Mouse (Mus musculus) CH12.LX (cell line): ENCODE measurements around the gene Lamc3. TPM values are rescaled to one million over a fixed set of nuclear protein-coding genes. Genes with fewer than 3 reads are reported as not detected.

Source experiments
- DNase-seq: peaks from one replicate; pipeline ENCODE4 v3.0.0-alpha.2; 2013; ENCODE audit errors: extremely low read depth
- H3K27ac ChIP-seq: 2 replicates; pipeline ENCODE4 v1.5.1; 2012; ENCODE audit warnings: low read depth, mild to moderate bottlenecking, control low read depth, moderate library complexity; ENCODE audit not compliant: insufficient read depth
- H3K27me3 ChIP-seq: replicated peaks from 2 replicates; pipeline ENCODE3; 2012; ENCODE audit warnings: inconsistent platforms
- H3K36me3 ChIP-seq, 2 experiments: replicated peaks in 1 of 2; 2 replicates each; pipeline versions ENCODE3 to v1.6.1; 2012; ENCODE audit warnings: inconsistent platforms in 1 of 2, low read length in 1 of 2, mild to moderate bottlenecking in 1 of 2, mixed read lengths in 1 of 2, moderate library complexity in 1 of 2; ENCODE audit not compliant: control insufficient read depth in 1 of 2, insufficient read depth in 1 of 2
- H3K4me1 ChIP-seq, 2 experiments: 2 replicates each; pipeline ENCODE4 v1.6.1; 2012; ENCODE audit warnings: inconsistent platforms in 1 of 2, moderate library complexity in 1 of 2; ENCODE audit not compliant: insufficient read depth in 2 of 2, control insufficient read depth in 1 of 2
- H3K4me2 ChIP-seq: 2 replicates; pipeline ENCODE4 v1.6.1; 2012; ENCODE audit warnings: low read depth, mild to moderate bottlenecking, control low read depth; ENCODE audit not compliant: poor library complexity, insufficient read depth, severe bottlenecking
- H3K4me3 ChIP-seq, 3 experiments: fragments of 150-350 bp in 1 of 3; sonication (generic) in 1 of 3; replicated peaks in 1 of 3; 2 replicates each; pipeline versions ENCODE3 to v1.5.1; 2011 to 2012; ENCODE audit warnings: low read depth in 2 of 3, low read length in 2 of 3, mild to moderate bottlenecking in 2 of 3, moderate library complexity in 2 of 3, control low read depth in 1 of 3, improper control_type of control experiment in 1 of 3, inconsistent platforms in 1 of 3, mixed read lengths in 1 of 3; ENCODE audit not compliant: poor library complexity in 1 of 3
- H3K79me2 ChIP-seq: replicated peaks from 2 replicates; pipeline ENCODE4 v1.6.1; 2012; ENCODE audit warnings: mild to moderate bottlenecking, moderate library complexity; ENCODE audit not compliant: control insufficient read depth, poor library complexity, insufficient read depth, severe bottlenecking; ENCODE audit errors: extremely low read depth
- H3K9ac ChIP-seq: 2 replicates; pipeline ENCODE4 v1.6.1; 2012; ENCODE audit warnings: low read depth, mild to moderate bottlenecking, control low read depth, moderate library complexity; ENCODE audit not compliant: insufficient read depth
- H3K9me3 ChIP-seq: replicated peaks from 2 replicates; pipeline ENCODE3; 2012; ENCODE audit warnings: low read length, inconsistent platforms, mixed read lengths
- BHLHE40 ChIP-seq: IDR thresholded peaks from 2 replicates; pipeline ENCODE4 v1.6.1; 2011; ENCODE audit warnings: mild to moderate bottlenecking, low read depth, low read length, improper control_type of control experiment
- CHD1 ChIP-seq: IDR thresholded peaks from 2 replicates; pipeline ENCODE4 v1.6.1; 2012; ENCODE audit warnings: low read depth, low read length, improper control_type of control experiment, inconsistent platforms
- CHD2 ChIP-seq: IDR thresholded peaks from 2 replicates; pipeline ENCODE4 v1.6.1; 2011; ENCODE audit warnings: low read length, improper control_type of control experiment
- CTCF ChIP-seq, 2 experiments: IDR thresholded peaks in 1 of 2; conservative IDR thresholded peaks in 1 of 2; 2 replicates each; pipeline ENCODE4 v1.5.1; 2011 to 2012; ENCODE audit warnings: low read depth in 2 of 2, low read length in 2 of 2, improper control_type of control experiment in 1 of 2, inconsistent platforms in 1 of 2, mild to moderate bottlenecking in 1 of 2, moderate library complexity in 1 of 2
- E2F4 ChIP-seq: IDR thresholded peaks from 2 replicates; pipeline ENCODE4 v1.6.1; 2011; ENCODE audit warnings: low read depth, low read length, improper control_type of control experiment; ENCODE audit not compliant: insufficient replicate concordance
- EP300 ChIP-seq: IDR thresholded peaks from 2 replicates; pipeline ENCODE4 v1.6.1; 2011; ENCODE audit warnings: low read length, improper control_type of control experiment
- ETS1 ChIP-seq: conservative IDR thresholded peaks from 2 replicates; pipeline ENCODE4 v1.6.1; 2012; ENCODE audit warnings: low read depth, mild to moderate bottlenecking, inconsistent platforms, low read length, improper control_type of control experiment, moderate library complexity
- GABPA ChIP-seq: IDR thresholded peaks from 2 replicates; pipeline ENCODE4 v1.6.1; 2012; ENCODE audit warnings: low read depth, low read length, improper control_type of control experiment, inconsistent platforms; ENCODE audit not compliant: insufficient replicate concordance
- IRF4 ChIP-seq: IDR thresholded peaks from 2 replicates; pipeline ENCODE4 v1.6.1; 2014; ENCODE audit warnings: low read depth, mild to moderate bottlenecking, inconsistent platforms, low read length, improper control_type of control experiment
- JUN ChIP-seq: IDR thresholded peaks from 2 replicates; pipeline ENCODE4 v1.6.1; 2011; ENCODE audit warnings: low read depth, mild to moderate bottlenecking, low read length, improper control_type of control experiment, moderate library complexity; ENCODE audit not compliant: insufficient read depth
- MAFK ChIP-seq: IDR thresholded peaks from 2 replicates; pipeline ENCODE4 v1.6.1; 2011; ENCODE audit warnings: low read length, improper control_type of control experiment; ENCODE audit not compliant: insufficient replicate concordance
- MAX ChIP-seq: IDR thresholded peaks from 2 replicates; pipeline ENCODE4 v1.6.1; 2011; ENCODE audit warnings: low read length, improper control_type of control experiment
- MEF2A ChIP-seq: IDR thresholded peaks from 2 replicates; pipeline ENCODE4 v1.6.1; 2014; ENCODE audit warnings: low read depth, mild to moderate bottlenecking, inconsistent platforms, low read length, improper control_type of control experiment, borderline replicate concordance
- MYC ChIP-seq: IDR thresholded peaks from 2 replicates; pipeline ENCODE4 v1.6.1; 2011; ENCODE audit warnings: low read depth, mild to moderate bottlenecking, improper control_type of control experiment, low read length
- NELFE ChIP-seq: IDR thresholded peaks from 2 replicates; pipeline ENCODE4 v1.6.1; 2011; ENCODE audit warnings: low read depth, low read length, improper control_type of control experiment
- PAX5 ChIP-seq: IDR thresholded peaks from 2 replicates; pipeline ENCODE4 v1.6.1; 2012; ENCODE audit warnings: low read length, inconsistent platforms, mixed read lengths
- POLR2A ChIP-seq: IDR thresholded peaks from 2 replicates; pipeline ENCODE4 v1.6.1; 2011; ENCODE audit warnings: low read depth, mild to moderate bottlenecking, improper control_type of control experiment, low read length
- RAD21 ChIP-seq: IDR thresholded peaks from 2 replicates; pipeline ENCODE4 v1.6.1; 2011; ENCODE audit warnings: low read depth, mild to moderate bottlenecking, low read length, improper control_type of control experiment, moderate library complexity
- SMC3 ChIP-seq: IDR thresholded peaks from 2 replicates; pipeline ENCODE4 v1.6.1; 2011; ENCODE audit warnings: low read depth, low read length, improper control_type of control experiment
- USF1 ChIP-seq: IDR thresholded peaks from 2 replicates; pipeline ENCODE4 v1.6.1; 2014; ENCODE audit warnings: low read depth, mild to moderate bottlenecking, inconsistent platforms, low read length, improper control_type of control experiment
- ZC3H11A ChIP-seq: IDR thresholded peaks from 2 replicates; pipeline ENCODE4 v1.6.1; 2012; ENCODE audit warnings: low read depth, mild to moderate bottlenecking, inconsistent platforms, low read length, improper control_type of control experiment
- ZKSCAN1 ChIP-seq: IDR thresholded peaks from 2 replicates; pipeline ENCODE4 v1.6.1; 2012; ENCODE audit warnings: low read depth, inconsistent platforms, low read length, improper control_type of control experiment, borderline replicate concordance
- ZMIZ1 ChIP-seq: IDR thresholded peaks from 2 replicates; pipeline ENCODE4 v1.6.1; 2012; ENCODE audit warnings: low read depth, mild to moderate bottlenecking, inconsistent platforms, low read length, improper control_type of control experiment
- ZNF384 ChIP-seq: IDR thresholded peaks from 2 replicates; pipeline ENCODE4 v1.6.1; 2012; ENCODE audit warnings: low read depth, low read length, improper control_type of control experiment, inconsistent platforms
- dilution Hi-C: fragments of 300-500 bp; cut with MboI; formaldehyde crosslinking; loops from 2 replicates; pipeline ENCODE4 v1.14.3; 2020; ENCODE audit warnings: low sequenced_read_pairs; ENCODE audit not compliant: extremely low pct_unique_long_range_greater_than_20kb, extremely low pct_ligation_motif_present
- in situ Hi-C: fragments of 300-500 bp; cut with MboI; formaldehyde crosslinking; loops from 3 replicates; pipeline ENCODE4 v1.14.3; 2019; ENCODE audit warnings: low sequenced_read_pairs, low pct_ligation_motif_present, low pct_unique_long_range_greater_than_20kb, mixed read lengths
- polyA plus RNA-seq: library from polyadenylated mRNA; unstranded; fragments of >175 nt; gene quantifications from 2 replicates; pipeline ENCODE4 v1.2.1, GENCODE M21; 2012; ENCODE audit warnings: low read depth; ENCODE audit not compliant: insufficient read length
- total RNA-seq, 2 experiments: library from RNA; depleted of rRNA; stranded (reverse); fragments of 300-350 nt in 1 of 2; fragments of >200 nt in 1 of 2; gene quantifications; 2 replicates each; pipeline ENCODE4 v1.2.3; 2012 to 2014

Lamc3 gene
- total and polyA plus RNA-seq, 3 experiments = not detected

DNA sequence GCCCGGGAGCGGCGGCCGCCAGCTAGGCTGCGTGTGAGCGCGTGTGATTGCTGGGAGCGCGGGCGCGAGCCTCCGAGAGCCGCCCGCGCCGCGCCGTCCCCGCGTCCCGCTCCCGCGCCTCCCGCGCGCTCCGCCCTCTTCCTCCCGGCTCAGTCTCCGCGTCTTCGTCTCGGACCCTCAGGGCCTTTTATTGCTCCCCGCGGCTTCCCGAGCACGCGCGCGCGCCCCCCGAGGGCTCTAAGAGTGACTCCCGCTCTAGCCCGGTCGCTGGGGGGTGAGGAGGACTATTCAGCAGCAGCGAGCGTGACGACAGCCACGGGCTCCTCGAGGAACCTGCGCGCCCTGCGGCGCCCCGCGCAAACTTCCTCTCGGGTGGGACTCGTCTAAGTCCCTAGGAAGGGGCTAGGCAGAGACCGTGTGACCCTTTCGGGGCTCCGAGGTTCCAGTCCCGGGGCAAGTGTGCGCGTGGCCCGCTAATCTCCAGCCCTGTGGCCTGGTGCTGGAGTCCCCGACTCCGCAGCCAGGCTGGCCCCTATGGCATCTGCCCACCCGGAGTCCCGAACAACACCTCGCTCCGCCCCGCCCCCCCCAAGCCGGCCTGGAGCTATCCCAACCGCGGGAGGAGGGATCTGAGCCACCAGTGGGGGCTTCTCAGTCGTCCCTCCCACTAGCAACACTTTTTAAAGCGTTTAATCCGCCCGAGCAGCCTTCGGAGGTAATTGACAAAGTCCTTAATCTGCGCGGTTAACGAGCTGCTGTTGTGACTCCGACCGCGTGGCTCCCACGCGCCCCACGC, 41.0 kb upstream of the Lamc3 start, which contains the start of gene Fibcd1:
Gene Fibcd1, minus strand, starts transcription at position 110 of the 796 bp plus-strand sequence.
- Histone ChIP-seq H3K4me2 (no peak within 1 kb of the TSS), H3K79me2 (no peaks in the 10 kb centered on the region), H3K27ac (no peak within 1 kb of the TSS), H3K4me3 (no peak within 1 kb of the TSS), H3K4me1 (no peaks in the 10 kb centered on the region), H3K27me3 (peaks cover 65% of the 10 kb centered on the region), H3K9ac (no peak within 1 kb of the TSS), H3K36me3 (no peaks in the 10 kb centered on the region), H3K9me3 (no peaks in the 10 kb centered on the region)
- no peak for DNase-seq
- in situ Hi-C loops = no loop called here
- dilution Hi-C loops = no loop called here
- TF ChIP-seq ZMIZ1 (no peak), MEF2A (no peak), JUN (no peak), MYC (no peak), RAD21 (no peak), GABPA (no peak), EP300 (no peak), ETS1 (no peak), CHD2 (no peak), ZC3H11A (no peak), BHLHE40 (no peak), CTCF (conservative IDR thresholded peaks at IDR 0.05 in 1 of 2, IDR thresholded peaks at IDR 0.05 in 1 of 2; ENCODE audit: low read depth in 2 of 2, low read length in 2 of 2) (no peak), SMC3 (no peak)

DNA sequence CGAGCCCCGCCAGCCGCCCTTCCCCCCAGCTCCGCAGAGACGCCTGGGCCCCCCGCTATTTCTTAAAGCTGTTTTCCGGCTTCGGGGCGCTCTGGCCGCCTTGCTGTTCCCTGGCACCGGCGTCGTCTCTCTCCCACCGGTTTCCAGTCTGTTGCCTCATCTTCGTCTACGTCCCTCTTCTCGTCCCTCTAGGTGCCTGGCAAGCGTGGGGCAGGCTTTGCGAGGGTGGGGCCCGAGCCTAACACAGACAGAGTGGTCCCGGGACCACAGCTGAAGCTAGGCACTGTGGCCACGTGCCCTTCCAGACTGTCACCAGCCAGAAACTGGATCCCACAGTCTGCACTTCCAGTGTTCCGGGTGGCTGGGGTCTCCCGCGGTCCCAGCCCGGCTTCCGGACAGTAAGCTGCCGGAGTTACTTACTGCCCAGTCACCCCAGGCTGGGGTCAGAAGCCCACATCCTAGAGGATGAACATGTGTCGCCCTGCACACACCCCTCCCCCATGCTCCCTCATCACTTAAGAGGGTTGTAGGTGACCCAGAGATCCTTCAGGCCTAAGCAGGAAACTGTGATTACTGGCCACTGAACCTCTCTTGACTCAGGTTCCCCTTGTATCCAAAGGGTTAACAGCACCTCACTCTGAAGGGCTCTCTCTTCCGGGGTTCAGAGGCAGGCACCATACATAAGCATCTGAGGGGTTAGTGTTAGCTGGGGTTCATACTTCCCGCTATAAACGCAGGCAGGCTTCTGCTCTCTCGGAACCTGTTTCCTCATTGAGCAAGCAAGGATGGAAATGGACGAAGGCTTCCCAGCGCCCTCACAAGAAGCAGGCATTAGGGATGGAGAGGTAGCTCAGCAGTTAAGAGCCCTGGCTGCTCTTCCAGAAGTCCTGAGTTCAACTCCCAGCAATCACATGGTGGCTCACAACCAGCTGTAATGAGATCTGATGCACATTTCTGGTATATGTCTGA, 40.1 kb upstream of the Lamc3 start:
- H3K79me2 ChIP-seq = no peaks in the 10 kb centered on the region
- no peak overlapping the region for H3K4me2 ChIP-seq
- TF ChIP-seq USF1 (no peak), E2F4 (no peak), POLR2A (no peak), ZMIZ1 (no peak), BHLHE40 (no peak), MAFK (no peak), CHD1 (no peak), ZNF384 (no peak), NELFE (no peak), IRF4 (no peak), MAX (no peak), PAX5 (no peak), ZKSCAN1 (no peak), GABPA (no peak), JUN (no peak)
- no peak overlapping the region for H3K27ac ChIP-seq
- H3K9me3 ChIP-seq = no peaks in the 10 kb centered on the region
- no peaks in the 10 kb centered on the region for H3K36me3 ChIP-seq
- dilution Hi-C loops (no loop called here), in situ Hi-C loops (no loop called here)
- H3K9ac ChIP-seq = no peak overlapping the region
- no peak for DNase-seq
- no peaks in the 10 kb centered on the region for H3K4me1 ChIP-seq
- no peak overlapping the region for H3K4me3 ChIP-seq
- H3K27me3 ChIP-seq = peaks cover 65% of the 10 kb centered on the region
